Mouse (Mus musculus) ovary, postnatal 36 days (tissue): ENCODE measurements around the gene Tmub1.
A peak's percentile ranks its signal among the peaks of the same experiment; 100 is the strongest.
"Not testable (repeated sequence)": the region's sequence is repeated elsewhere in the genome, so short reads cannot be mapped to it uniquely, and the experiment has no call there.

Source experiments
- DNase-seq: peaks from one replicate; pipeline ENCODE4 v3.0.0; 2022; ENCODE audit warnings: low spot score, mixed read lengths

The Tmub1 gene

GRCm38 (mm10) chr5:24424004-24424781 is 23.5 kb downstream of the Tmub1 start:
- DNase-seq, result no peak

- peak; percentile 95 for DNase-seq
Measured at GRCm38 (mm10) chr5:24423129-24424003, 24.3 kb downstream of the Tmub1 start, which contains the start of the genes Cdk5 and Slc4a2. Gene Cdk5, minus strand, starts transcription at chr5:24423530. Gene Slc4a2, plus strand, starts transcription at chr5:24423837.

GRCm38 (mm10) chr5:24420381-24420780 is 27.3 kb downstream of the Tmub1 start:
- DNase-seq, result no peak

GRCm38 (mm10) chr5:24417587-24417986 is 30.1 kb downstream of the Tmub1 start:
- DNase-seq, result no peak

GRCm38 (mm10) chr5:24416222-24416736 is 31.4 kb downstream of the Tmub1 start:
- peak; percentile 65 for DNase-seq

GRCm38 (mm10) chr5:24413938-24414337 is 33.7 kb downstream of the Tmub1 start:
- no peak for DNase-seq

- no peak for DNase-seq
Measured at GRCm38 (mm10) chr5:24413042-24413693, 34.5 kb downstream of the Tmub1 start, which contains the start of gene Asic3. Gene Asic3, plus strand, starts transcription at chr5:24413392.

GRCm38 (mm10) chr5:24412063-24412462 is 35.6 kb downstream of the Tmub1 start:
- DNase-seq, result no peak

- no peak for DNase-seq
Measured at GRCm38 (mm10) chr5:24409466-24409865, 38.2 kb downstream of the Tmub1 start.

- DNase-seq, result no peak
Measured at GRCm38 (mm10) chr5:24408651-24409050, 39.0 kb downstream of the Tmub1 start.

- DNase-seq, result no peak
Measured at GRCm38 (mm10) chr5:24405389-24405876, 42.2 kb downstream of the Tmub1 start.

GRCm38 (mm10) chr5:24404594-24405360 is 42.9 kb downstream of the Tmub1 start:
- no peak for DNase-seq

GRCm38 (mm10) chr5:24401969-24402368 is 45.7 kb downstream of the Tmub1 start:
- no peak for DNase-seq

GRCm38 (mm10) chr5:24400911-24401605 is 46.6 kb downstream of the Tmub1 start:
- DNase-seq, result no peak

GRCm38 (mm10) chr5:24400362-24400761 is 47.3 kb downstream of the Tmub1 start:
- no peak for DNase-seq

GRCm38 (mm10) chr5:24399686-24400085 is 48.0 kb downstream of the Tmub1 start:
- DNase-seq, result no peak

GRCm38 (mm10) chr5:24396254-24396653 is 51.4 kb downstream of the Tmub1 start:
- DNase-seq, result not testable (repeated sequence)
